Mouse (Mus musculus) C2C12 (cell line): ENCODE measurements at regions not wholly inside any gene's neighbourhood (a gene's known extent, or its start where the extent isn't known, plus 50 kb on each side); places are given as distances from the start of the nearest gene placed in this dataset.

Experiments
- H3K27me3 ChIP-seq: one replicate; pipeline ENCODE4 v1.6.1; 2011; ENCODE audit not compliant: control insufficient read depth, insufficient read depth, insufficient read length
- H3K36me3 ChIP-seq: one replicate; pipeline ENCODE4 v1.6.1; 2011; ENCODE audit not compliant: control insufficient read depth, insufficient read depth
- H3K4me3 ChIP-seq: one replicate; pipeline ENCODE4 v1.5.1; 2011; ENCODE audit warnings: mild to moderate bottlenecking, control low read depth; ENCODE audit not compliant: poor library complexity, insufficient read depth, severe bottlenecking
- H3K79me2 ChIP-seq: one replicate; pipeline ENCODE4 v1.6.1; 2011; ENCODE audit not compliant: control insufficient read depth, insufficient read depth
- H3K79me3 ChIP-seq: one replicate; pipeline ENCODE4 v1.6.1; 2011; ENCODE audit warnings: low read depth, control low read depth
- H3ac ChIP-seq: one replicate; pipeline ENCODE3; 2011; ENCODE audit warnings: low read depth; ENCODE audit not compliant: control insufficient read depth, insufficient read length
- CEBPB ChIP-seq: IDR thresholded peaks from one replicate; pipeline ENCODE4 v1.6.1; 2011; ENCODE audit warnings: low read depth, mild to moderate bottlenecking, control low read depth, moderate library complexity
- CTCF ChIP-seq: IDR thresholded peaks from one replicate; pipeline ENCODE4 v1.5.1; 2011; ENCODE audit not compliant: control insufficient read depth, insufficient read depth, insufficient read length
- FOSL1 ChIP-seq: IDR thresholded peaks from one replicate; pipeline ENCODE4 v1.8.0; 2011; ENCODE audit warnings: mild to moderate bottlenecking, low read length; ENCODE audit not compliant: poor library complexity, insufficient read depth, severe bottlenecking
- MAX ChIP-seq: IDR thresholded peaks from one replicate; pipeline ENCODE4 v1.6.1; 2011; ENCODE audit warnings: mild to moderate bottlenecking, control low read depth
- MYOD1 ChIP-seq: IDR thresholded peaks from one replicate; pipeline ENCODE4 v1.6.1; 2011; ENCODE audit warnings: low read depth; ENCODE audit not compliant: control insufficient read depth, insufficient read length
- MYOG ChIP-seq: IDR thresholded peaks from one replicate; pipeline ENCODE4 v1.6.1; 2011; ENCODE audit not compliant: control insufficient read depth, insufficient read length; ENCODE audit errors: extremely low read depth
- USF1 ChIP-seq: IDR thresholded peaks from one replicate; pipeline ENCODE4 v1.6.1; 2011; ENCODE audit warnings: low read depth, mild to moderate bottlenecking, control low read depth, moderate library complexity

- peak overlapping the region; percentile 43 for H3ac ChIP-seq
- H3K79me3 ChIP-seq, result no peaks in the 10 kb centered on the region
- no peaks in the 10 kb centered on the region for H3K36me3 ChIP-seq
- TF ChIP-seq MAX, result peak; percentile 61
- TF ChIP-seq CEBPB, result peak; percentile 75
- TF ChIP-seq CTCF, result no peak
- TF ChIP-seq MYOD1, result peak; percentile 32
- TF ChIP-seq USF1, result no peak
- no peak for TF ChIP-seq FOSL1
- TF ChIP-seq MYOG, result no peak
- no peaks in the 10 kb centered on the region for H3K79me2 ChIP-seq
- no peak overlapping the region for H3K4me3 ChIP-seq
- H3K27me3 ChIP-seq, result no peaks in the 10 kb centered on the region
Measured at GRCm38 (mm10) chr5:111799700-111800311, 66.1 kb downstream of the Gm26897 start.

DNA sequence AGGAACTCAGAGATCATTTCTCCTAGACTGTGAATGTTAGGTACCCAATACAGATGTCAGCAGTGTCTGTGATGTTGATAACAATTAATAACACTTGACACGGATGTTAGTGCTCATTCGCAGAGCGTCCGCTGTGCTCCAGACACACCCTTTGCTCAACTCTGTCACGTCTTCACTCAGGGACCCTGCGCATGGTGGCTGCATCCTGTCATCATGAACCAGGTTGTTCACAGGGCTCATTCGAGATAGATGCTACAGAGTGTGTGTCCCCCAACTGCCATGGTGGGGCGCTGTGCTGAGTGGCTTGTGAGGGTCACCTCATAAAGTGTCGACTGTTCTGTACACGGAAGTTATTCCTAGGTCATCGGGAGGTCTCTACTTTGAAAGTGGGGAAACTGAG, 66.8 kb downstream of the Gm26897 start:
- no peaks in the 10 kb centered on the region for H3K36me3 ChIP-seq
- no peak overlapping the region for H3ac ChIP-seq
- H3K27me3 ChIP-seq, result no peaks in the 10 kb centered on the region
- no peaks in the 10 kb centered on the region for H3K79me2 ChIP-seq
- TF ChIP-seq CEBPB (no peak), USF1 (no peak), CTCF (peak; percentile 4), MYOD1 (no peak), FOSL1 (no peak)
- no peak overlapping the region for H3K4me3 ChIP-seq
- H3K79me3 ChIP-seq, result no peaks in the 10 kb centered on the region

DNA sequence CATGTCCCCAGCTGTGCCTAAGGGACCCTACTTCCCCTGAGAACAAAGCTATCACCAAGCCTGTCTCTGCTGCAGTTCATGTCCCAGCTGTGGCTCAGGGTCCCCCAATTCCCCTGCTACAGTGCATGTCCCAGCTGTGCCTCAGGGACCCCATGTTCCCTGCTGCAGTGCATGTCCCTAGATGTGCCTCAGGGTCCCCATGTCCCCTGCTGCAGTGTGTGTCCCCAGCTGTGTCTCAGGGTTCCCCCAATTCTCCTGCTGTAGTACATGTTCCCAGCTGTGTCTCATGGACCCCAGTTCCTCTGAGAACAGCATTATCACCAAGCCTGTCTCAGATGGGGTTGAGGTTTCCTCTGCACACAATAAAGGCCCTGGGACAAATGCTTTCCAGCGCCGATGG, 67.3 kb downstream of the Gm26897 start:
- H3K36me3 ChIP-seq, result no peaks in the 10 kb centered on the region
- H3K4me3 ChIP-seq, result no peak overlapping the region
- H3ac ChIP-seq, result no peak overlapping the region
- H3K27me3 ChIP-seq, result no peaks in the 10 kb centered on the region
- TF ChIP-seq MYOG, result no peak
- no peak for TF ChIP-seq FOSL1
- no peak for TF ChIP-seq CEBPB
- TF ChIP-seq CTCF, result no peak
- no peak for TF ChIP-seq MAX
- no peak for TF ChIP-seq USF1
- no peak for TF ChIP-seq MYOD1
- H3K79me2 ChIP-seq, result no peaks in the 10 kb centered on the region
- H3K79me3 ChIP-seq, result no peaks in the 10 kb centered on the region

GRCm38 (mm10) chr5:111804542-111804941, 70.8 kb downstream of the Gm26897 start:
- H3K4me3 ChIP-seq, result no peak overlapping the region
- no peaks in the 10 kb centered on the region for H3K36me3 ChIP-seq
- no peak for TF ChIP-seq FOSL1
- TF ChIP-seq CTCF, result no peak
- TF ChIP-seq MAX, result no peak
- no peak for TF ChIP-seq MYOD1
- TF ChIP-seq USF1, result no peak
- no peak for TF ChIP-seq MYOG
- no peak for TF ChIP-seq CEBPB
- H3ac ChIP-seq, result no peak overlapping the region
- no peaks in the 10 kb centered on the region for H3K27me3 ChIP-seq
- H3K79me2 ChIP-seq, result no peaks in the 10 kb centered on the region
- H3K79me3 ChIP-seq, result no peaks in the 10 kb centered on the region

DNA sequence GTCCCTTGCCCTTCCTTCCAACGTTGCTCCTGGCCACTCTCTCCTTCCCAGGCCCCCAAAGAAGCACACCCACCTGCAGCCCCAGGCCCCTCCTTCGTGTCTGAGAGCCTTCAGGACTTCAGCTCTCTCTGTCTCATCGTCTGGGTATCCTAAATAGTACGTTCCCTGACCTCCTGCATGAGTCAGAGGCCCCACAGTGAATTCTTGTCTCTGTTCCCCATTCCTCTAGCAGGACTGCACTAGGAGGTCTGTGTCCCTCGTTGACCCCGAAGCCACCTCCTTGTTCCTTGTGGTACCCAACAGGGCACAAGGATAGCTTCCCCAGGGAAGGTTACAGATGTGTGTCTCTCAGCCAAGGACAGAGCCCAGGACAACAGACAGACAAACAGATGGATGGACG, 71.4 kb downstream of the Gm26897 start:
- H3K27me3 ChIP-seq, result no peaks in the 10 kb centered on the region
- no peaks in the 10 kb centered on the region for H3K79me2 ChIP-seq
- H3K4me3 ChIP-seq, result no peak overlapping the region
- no peak overlapping the region for H3ac ChIP-seq
- TF ChIP-seq USF1 (no peak), CTCF (no peak), MAX (peak; percentile 23), FOSL1 (peak; percentile 24), MYOD1 (no peak), MYOG (no peak), CEBPB (no peak)
- no peaks in the 10 kb centered on the region for H3K36me3 ChIP-seq
- H3K79me3 ChIP-seq, result no peaks in the 10 kb centered on the region

DNA sequence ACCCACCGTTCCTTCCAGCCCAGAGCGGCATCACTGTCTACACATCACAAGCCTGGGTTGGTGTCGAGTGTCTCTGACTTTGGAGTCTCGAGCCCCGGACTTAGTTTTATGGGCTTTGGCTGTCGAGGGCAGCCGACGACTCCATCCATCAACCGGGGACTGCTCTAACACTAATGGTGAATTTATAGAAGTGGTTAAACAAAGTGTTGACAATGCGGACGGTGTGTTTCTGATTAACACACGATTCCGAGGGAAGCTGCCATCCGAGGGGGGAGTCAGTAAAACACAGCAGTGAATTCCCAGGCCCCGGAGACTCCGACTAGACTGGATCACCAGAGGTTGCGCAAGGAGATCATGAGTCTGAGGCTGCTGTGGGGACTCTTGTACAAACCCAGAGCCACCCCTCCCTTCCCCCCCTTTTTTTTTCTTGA, 72.1 kb downstream of the Gm26897 start:
- Histone ChIP-seq H3K36me3 (no peaks in the 10 kb centered on the region), H3K27me3 (no peaks in the 10 kb centered on the region), H3K4me3 (no peak overlapping the region), H3K79me2 (no peaks in the 10 kb centered on the region), H3ac (no peak overlapping the region), H3K79me3 (no peaks in the 10 kb centered on the region)
- TF ChIP-seq FOSL1 (no peak), CTCF (no peak), USF1 (no peak), MYOG (no peak), MYOD1 (no peak), CEBPB (peak; percentile 98), MAX (no peak)
